Mouse (Mus musculus) ES-Bruce4 (cell line): Measurements from ENCODE around the gene Zfp64.

Source experiments
- CTCF ChIP-seq: IDR thresholded peaks from one replicate; pipeline ENCODE4 v1.8.1; 2011; ENCODE audit warnings: low read depth, low read length
- POLR2A ChIP-seq: IDR thresholded peaks from one replicate; pipeline ENCODE4 v1.8.1; 2011; ENCODE audit warnings: low read length; ENCODE audit not compliant: insufficient read depth

GRCm38 (mm10) chr2:168980859-168981258 lies 25.5 kb upstream of the Zfp64 start:
- TF ChIP-seq CTCF (no peak), POLR2A (peak; percentile 31)
